Mouse (Mus musculus) liver, adult 2 months (tissue): Measurements from ENCODE around the gene Tob2. TPM values are rescaled to one million over a fixed set of nuclear protein-coding genes. Genes with fewer than 3 reads are reported as not detected.

ENCODE experiments used
- DNase-seq: peaks from one replicate; pipeline ENCODE4 v3.0.0-alpha.2; 2011; ENCODE audit warnings: low read depth, low spot score; ENCODE audit errors: extremely low read depth
- H3K27ac ChIP-seq: fragments of 200-500 bp; replicated peaks from 2 replicates; pipeline ENCODE4 v1.5.1; 2012; ENCODE audit warnings: low read depth, mild to moderate bottlenecking, control low read depth, inconsistent platforms, low read length; ENCODE audit not compliant: insufficient read depth
- H3K27me3 ChIP-seq: fragments of 200-500 bp; 2 replicates; pipeline ENCODE4 v1.6.1; 2012; ENCODE audit warnings: mild to moderate bottlenecking, moderate library complexity, low read length, inconsistent platforms; ENCODE audit not compliant: control insufficient read depth, insufficient read depth
- H3K36me3 ChIP-seq: fragments of 200-500 bp; 2 replicates; pipeline ENCODE4 v1.6.1; 2012; ENCODE audit warnings: low read length, inconsistent platforms; ENCODE audit not compliant: control insufficient read depth, insufficient read depth
- H3K4me1 ChIP-seq: fragments of 200-500 bp; 2 replicates; pipeline ENCODE4 v1.6.1; 2011; ENCODE audit warnings: low read length; ENCODE audit not compliant: control insufficient read depth, insufficient read depth
- H3K4me3 ChIP-seq: fragments of 200-500 bp; 2 replicates; pipeline ENCODE4 v1.5.1; 2011; ENCODE audit warnings: low read depth, mild to moderate bottlenecking, control low read depth, low read length, moderate library complexity; ENCODE audit not compliant: insufficient read depth
- H3K79me2 ChIP-seq: fragments of 200-500 bp; 2 replicates; pipeline ENCODE4 v1.6.1; 2012; ENCODE audit warnings: inconsistent platforms, mild to moderate bottlenecking, low read length, moderate library complexity; ENCODE audit not compliant: control insufficient read depth, insufficient read depth
- H3K9ac ChIP-seq: fragments of 200-500 bp; 2 replicates; pipeline ENCODE4 v1.6.1; 2012; ENCODE audit warnings: low read depth, mild to moderate bottlenecking, control low read depth, inconsistent platforms, low read length
- CTCF ChIP-seq: fragments of 200-500 bp; IDR thresholded peaks from 2 replicates; pipeline ENCODE4 v1.5.1; 2011; ENCODE audit warnings: low read depth, low read length, control low read depth
- POLR2A ChIP-seq: fragments of 200-500 bp; IDR thresholded peaks from 2 replicates; pipeline ENCODE4 v1.6.1; 2011; ENCODE audit warnings: low read length, control low read depth; ENCODE audit not compliant: insufficient read depth; ENCODE audit errors: extremely low read depth
- WGBS: fragments of 180-500 bp; shearing (Covaris S2); methylation state at CpG from one replicate; pipeline ENCODE4 v1.1.7; 2018; 5-methylcytosine and 5-hydroxymethylcytosine counted together
- polyA plus RNA-seq: library from polyadenylated mRNA; depleted of rRNA; stranded (reverse); fragments of >200 nt; gene quantifications from 2 replicates; pipeline ENCODE4 v1.2.3, GENCODE M21; 2012
- total RNA-seq: library from RNA; depleted of rRNA; stranded (reverse); fragments of >200 nt; gene quantifications from 2 replicates; pipeline ENCODE4 v1.2.3, GENCODE M21; 2014

Gene Tob2
- total and polyA plus RNA-seq, 2 experiments, result 15.8 to 21.6 TPM

GRCm38 (mm10) chr15:81847161-81847560 lies 11.4 kb downstream of the Tob2 start:
- Histone ChIP-seq H3K4me3 (no peak overlapping the region), H3K36me3 (peaks cover 32% of the 10 kb centered on the region), H3K9ac (peak overlapping the region; percentile 27), H3K79me2 (peaks cover 21% of the 10 kb centered on the region), H3K27me3 (no peaks in the 10 kb centered on the region), H3K4me1 (peaks cover 47% of the 10 kb centered on the region), H3K27ac (peak overlapping the region; percentile 74)
- TF ChIP-seq POLR2A (no peak), CTCF (no peak)
- WGBS, result 70% methylated on average over 4 of the region's 4 CpGs
- no peak for DNase-seq

GRCm38 (mm10) chr15:81846755-81847154 lies 11.8 kb downstream of the Tob2 start:
- H3K27me3 ChIP-seq, result no peaks in the 10 kb centered on the region
- H3K79me2 ChIP-seq, result peaks cover 17% of the 10 kb centered on the region
- H3K4me1 ChIP-seq, result peaks cover 44% of the 10 kb centered on the region
- peak; percentile 56 for DNase-seq
- WGBS, result 62% methylated on average over 9 of the region's 9 CpGs
- no peak overlapping the region for H3K4me3 ChIP-seq
- H3K27ac ChIP-seq, result peak overlapping the region; percentile 74
- peak overlapping the region; percentile 27 for H3K9ac ChIP-seq
- H3K36me3 ChIP-seq, result peaks cover 28% of the 10 kb centered on the region
- TF ChIP-seq POLR2A (no peak), CTCF (no peak)

- Histone ChIP-seq H3K27ac (peak overlapping the region; percentile 95), H3K36me3 (peaks cover 17% of the 10 kb centered on the region), H3K27me3 (no peaks in the 10 kb centered on the region), H3K4me3 (no peak overlapping the region), H3K4me1 (peaks cover 40% of the 10 kb centered on the region), H3K9ac (peak overlapping the region; percentile 40; the same call in 1 of the 2 replicates), H3K79me2 (peaks cover 6% of the 10 kb centered on the region; the same call in 1 of the 2 replicates)
- DNase-seq, result peak; percentile 99
- TF ChIP-seq POLR2A, result peak; percentile 72
- TF ChIP-seq CTCF, result no peak
- WGBS, result 2% methylated on average over 4 of the region's 4 CpGs
These were observed 12.9 kb downstream of the Tob2 start for GRCm38 (mm10) chr15:81845724-81846123.

- Histone ChIP-seq H3K79me2 (peaks cover 3% of the 10 kb centered on the region; the same call in 1 of the 2 replicates), H3K27me3 (no peaks in the 10 kb centered on the region), H3K4me1 (peaks cover 37% of the 10 kb centered on the region), H3K27ac (peak overlapping the region; percentile 95), H3K36me3 (peaks cover 12% of the 10 kb centered on the region), H3K4me3 (no peak overlapping the region), H3K9ac (peak overlapping the region; percentile 43)
- no peak for DNase-seq
- 57% methylated on average over 5 of the region's 5 CpGs for WGBS
- TF ChIP-seq CTCF (no peak), POLR2A (no peak)
These were observed 13.5 kb downstream of the Tob2 start for GRCm38 (mm10) chr15:81845033-81845625.

GRCm38 (mm10) chr15:81842275-81842674 lies 16.3 kb downstream of the Tob2 start:
- Histone ChIP-seq H3K27me3 (no peaks in the 10 kb centered on the region), H3K4me1 (peaks cover 34% of the 10 kb centered on the region), H3K36me3 (no peaks in the 10 kb centered on the region; the same call in 1 of the 2 replicates), H3K79me2 (no peaks in the 10 kb centered on the region), H3K27ac (no peak overlapping the region), H3K9ac (no peak overlapping the region), H3K4me3 (no peak overlapping the region)
- DNase-seq, result no peak
- TF ChIP-seq POLR2A, result no peak
- no peak for TF ChIP-seq CTCF
- WGBS, result 90% methylated on average over 7 of the region's 7 CpGs

GRCm38 (mm10) chr15:81840306-81840705 lies 18.3 kb downstream of the Tob2 start:
- H3K36me3 ChIP-seq, result no peaks in the 10 kb centered on the region
- 71% methylated on average over 7 of the region's 7 CpGs for WGBS
- H3K27ac ChIP-seq, result peak overlapping the region; percentile 88
- no peak overlapping the region for H3K4me3 ChIP-seq
- peak overlapping the region; percentile 17; the same call in 1 of the 2 replicates for H3K9ac ChIP-seq
- TF ChIP-seq POLR2A, result no peak
- TF ChIP-seq CTCF, result no peak
- H3K27me3 ChIP-seq, result no peaks in the 10 kb centered on the region
- no peak for DNase-seq
- H3K4me1 ChIP-seq, result peaks cover 25% of the 10 kb centered on the region
- no peaks in the 10 kb centered on the region for H3K79me2 ChIP-seq
